ENCODE assay signal across 8 mouse cellular contexts in the genomic region with DNA sequence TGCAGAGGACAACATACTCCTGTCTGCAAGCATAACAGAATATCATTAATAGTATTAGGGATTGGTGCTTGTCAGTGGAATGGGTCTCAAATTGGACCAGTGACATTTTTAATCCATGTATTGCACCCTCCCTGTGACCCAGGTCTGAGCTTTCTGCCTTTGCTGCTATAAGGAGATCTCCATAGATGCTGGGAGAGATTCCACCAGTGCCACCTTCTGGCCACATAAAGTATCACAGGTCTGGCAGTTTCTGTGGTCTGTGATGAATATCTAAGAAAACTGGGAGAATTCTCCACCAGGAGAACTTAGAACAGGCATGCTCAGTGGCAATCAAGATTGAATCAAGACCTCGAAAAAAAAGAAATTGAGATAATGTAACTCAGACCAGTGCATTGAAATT.
DNase-seq lines count a peak whose midpoint lies in the region; ATAC-seq lines count a peak whose summit lies in the region.

No protein-coding gene starts in this region.

- intact Hi-C loops in left cerebral cortex, postnatal 14 days (cut with DNase I), result no loop called here

- no peak overlapping the region for H3K27ac ChIP-seq in forebrain, embryonic 12.5 days
- H3K27ac ChIP-seq in neural tube, embryonic 12.5 days, result no peak overlapping the region

- peak; percentile 6 for DNase-seq in thymus, postnatal 25 days
- DNase-seq in thymus, postnatal 0 days (ENCODE audit: low spot score), result no peak
- DNase-seq in adrenal gland, postnatal 25 days, result peak; percentile 49
- peak; percentile 5 for DNase-seq in kidney, adult 11 months
- DNase-seq in left cerebral cortex, postnatal 14 days (ENCODE audit: low spot score in 2 of 2), result peak; percentile 61 to 74
- no peak for DNase-seq in T-cell, adult 2 months (ENCODE audit: low spot score)

- no peaks in the 10 kb centered on the region for H3K36me3 ChIP-seq in forebrain, embryonic 12.5 days (replicated peaks)
- H3K36me3 ChIP-seq in neural tube, embryonic 12.5 days, result no peaks in the 10 kb centered on the region

- no peaks in the 10 kb centered on the region for H3K27me3 ChIP-seq in forebrain, embryonic 12.5 days
- no peaks in the 10 kb centered on the region for H3K27me3 ChIP-seq in neural tube, embryonic 12.5 days (replicated peaks)

- H3K4me3 ChIP-seq in forebrain, embryonic 12.5 days (replicated peaks), result no peak overlapping the region
- no peak overlapping the region for H3K4me3 ChIP-seq in neural tube, embryonic 12.5 days

- no peak overlapping the region for H3K4me2 ChIP-seq in forebrain, embryonic 12.5 days
- no peak overlapping the region for H3K4me2 ChIP-seq in neural tube, embryonic 12.5 days (replicated peaks)

- peak; percentile 72; the same call in 1 of the 2 replicates for ATAC-seq in forebrain, embryonic 12.5 days (ENCODE audit: low FRiP score)
- peak; percentile 55; the same call in 1 of the 2 replicates for ATAC-seq in neural tube, embryonic 12.5 days (ENCODE audit: low FRiP score, low read depth)

- H3K4me1 ChIP-seq in forebrain, embryonic 12.5 days, result no peaks in the 10 kb centered on the region
- no peaks in the 10 kb centered on the region for H3K4me1 ChIP-seq in neural tube, embryonic 12.5 days

- no peak overlapping the region for H3K9ac ChIP-seq in forebrain, embryonic 12.5 days
- H3K9ac ChIP-seq in neural tube, embryonic 12.5 days, result no peak overlapping the region

- 47% methylated on average over 1 of the region's 1 CpGs for WGBS in forebrain, embryonic 12.5 days
- WGBS in neural tube, embryonic 12.5 days, result 49% methylated on average over 1 of the region's 1 CpGs

- no peaks in the 10 kb centered on the region for H3K9me3 ChIP-seq in forebrain, embryonic 12.5 days
- H3K9me3 ChIP-seq in neural tube, embryonic 12.5 days, result no peaks in the 10 kb centered on the region

Comparison
In these comparisons a context has a peak if more than half of its experiments do, and no peak if none do; other contexts are left out.
1. DNase-seq: peak in thymus, postnatal 25 days (single experiment), adrenal gland, postnatal 25 days (single experiment), kidney, adult 11 months (single experiment) and left cerebral cortex, postnatal 14 days (2 of 2); none in thymus, postnatal 0 days (single experiment) and T-cell, adult 2 months (single experiment).